Mouse (Mus musculus) heart, adult 2 months (tissue): ENCODE data around the gene B3galt5. TPM values are rescaled to one million over a fixed set of nuclear protein-coding genes. Genes with fewer than 3 reads are reported as not detected.

Source experiments
- DNase-seq, 2 experiments: peaks; one replicate each; pipeline ENCODE4 v3.0.0; 2021
- H3K27ac ChIP-seq: fragments of 200-600 bp; 2 replicates; pipeline ENCODE4 v1.8.1; 2022
- H3K27me3 ChIP-seq: fragments of 200-500 bp; 2 replicates; pipeline ENCODE4 v1.6.1; 2012; ENCODE audit warnings: mild to moderate bottlenecking, low read length, inconsistent platforms, mixed read lengths; ENCODE audit not compliant: control insufficient read depth, insufficient read depth
- H3K36me3 ChIP-seq: fragments of 200-500 bp; 2 replicates; pipeline ENCODE4 v1.6.1; 2012; ENCODE audit warnings: low read length, inconsistent platforms; ENCODE audit not compliant: control insufficient read depth, insufficient read depth
- H3K4me1 ChIP-seq: fragments of 200-500 bp; 2 replicates; pipeline ENCODE4 v1.6.1; 2011; ENCODE audit warnings: low read length; ENCODE audit not compliant: control insufficient read depth, insufficient read depth
- H3K4me3 ChIP-seq: fragments of 200-600 bp; 2 replicates; pipeline ENCODE4 v1.8.1; 2022
- H3K79me2 ChIP-seq: fragments of 200-500 bp; replicated peaks from 2 replicates; pipeline ENCODE4 v1.6.1; 2012; ENCODE audit warnings: mild to moderate bottlenecking, inconsistent platforms, low read length, moderate library complexity, mixed read lengths; ENCODE audit not compliant: control insufficient read depth, insufficient read depth
- H3K9ac ChIP-seq: fragments of 200-500 bp; 2 replicates; pipeline ENCODE4 v1.6.1; 2012; ENCODE audit warnings: low read depth, mild to moderate bottlenecking, control low read depth, inconsistent platforms, low read length, mixed read lengths
- CTCF ChIP-seq: fragments of 200-600 bp; IDR thresholded peaks from 2 replicates; pipeline ENCODE4 v1.8.1; 2022; ENCODE audit warnings: antibody characterized with exemption, mild to moderate bottlenecking, moderate library complexity
- EP300 ChIP-seq: fragments of 200-500 bp; IDR thresholded peaks from 2 replicates; pipeline ENCODE4 v1.6.1; 2011; ENCODE audit warnings: low read depth, low read length, control low read depth; ENCODE audit not compliant: insufficient read depth
- POLR2A ChIP-seq: fragments of 200-500 bp; IDR thresholded peaks from 2 replicates; pipeline ENCODE4 v1.6.1; 2011; ENCODE audit warnings: mild to moderate bottlenecking, low read depth, low read length, control low read depth; ENCODE audit not compliant: insufficient read depth
- WGBS: fragments of 180-500 bp; shearing (Covaris S2); methylation state at CpG from one replicate; pipeline ENCODE4 v1.1.7; 2018; 5-methylcytosine and 5-hydroxymethylcytosine counted together
- intact Hi-C: fragments of 180-260 bp; cut with DNase I; formaldehyde crosslinking; loops from one replicate; pipeline ENCODE4 v1.15.1; 2025
- polyA plus RNA-seq: library from polyadenylated mRNA; depleted of rRNA; stranded (reverse); fragments of >200 nt; gene quantifications from 2 replicates; pipeline ENCODE4 v1.2.3, GENCODE M21; 2012
- total RNA-seq, 2 experiments: library from RNA; stranded (reverse); gene quantifications; 2 replicates each; pipeline ENCODE4 v1.2.3; 2021

B3galt5 gene
- total and polyA plus RNA-seq, 3 experiments = not detected

DNA sequence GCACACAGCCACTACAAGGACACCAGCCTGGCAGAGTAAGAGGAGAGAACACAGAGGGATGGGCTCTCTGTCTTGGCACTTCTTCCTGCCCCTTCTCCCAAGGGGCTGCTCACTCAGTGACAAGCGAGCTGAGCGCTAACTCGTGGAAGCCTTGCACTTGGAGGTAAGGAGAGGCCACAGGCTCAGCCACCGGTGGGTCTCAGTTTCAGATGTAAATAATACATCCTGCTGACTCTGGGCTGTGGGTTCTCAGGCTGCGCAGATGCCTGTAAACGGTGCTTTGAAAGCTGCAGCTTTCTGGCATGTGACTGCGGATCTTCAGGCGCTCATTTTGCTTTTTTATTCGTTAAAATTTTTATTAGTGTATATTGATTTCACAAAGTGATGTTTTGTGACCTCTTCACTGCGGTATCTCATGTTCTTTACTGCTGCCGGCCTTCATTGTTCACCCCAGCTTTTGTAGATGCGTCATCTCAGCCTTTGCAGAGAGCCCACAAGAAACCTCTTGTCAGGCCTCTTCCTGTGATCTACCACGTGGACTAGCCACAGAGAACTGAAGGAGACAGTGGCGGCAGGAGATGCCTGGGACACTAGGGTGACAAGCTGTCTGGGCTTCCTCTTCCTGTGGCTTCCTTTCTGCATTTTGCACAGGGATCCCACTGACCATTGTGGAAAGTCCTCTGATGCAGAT lies 37.5 kb downstream of the B3galt5 start:
- Histone ChIP-seq H3K9ac (no peak overlapping the region), H3K79me2 (no peaks in the 10 kb centered on the region), H3K27ac (no peak overlapping the region), H3K4me3 (no peak overlapping the region), H3K4me1 (no peaks in the 10 kb centered on the region), H3K36me3 (no peaks in the 10 kb centered on the region), H3K27me3 (no peaks in the 10 kb centered on the region)
- TF ChIP-seq EP300 = no peak
- TF ChIP-seq CTCF = no peak
- TF ChIP-seq POLR2A = no peak
- WGBS = 43% methylated on average over 14 of the region's 14 CpGs
- intact Hi-C loops = no loop called here
- peak in 1 of 2 experiments; percentile 7 for DNase-seq

- no peaks in the 10 kb centered on the region for H3K27me3 ChIP-seq
Measured at GRCm38 (mm10) chr16:96276596-96276995, 41.0 kb downstream of the B3galt5 start.

DNA sequence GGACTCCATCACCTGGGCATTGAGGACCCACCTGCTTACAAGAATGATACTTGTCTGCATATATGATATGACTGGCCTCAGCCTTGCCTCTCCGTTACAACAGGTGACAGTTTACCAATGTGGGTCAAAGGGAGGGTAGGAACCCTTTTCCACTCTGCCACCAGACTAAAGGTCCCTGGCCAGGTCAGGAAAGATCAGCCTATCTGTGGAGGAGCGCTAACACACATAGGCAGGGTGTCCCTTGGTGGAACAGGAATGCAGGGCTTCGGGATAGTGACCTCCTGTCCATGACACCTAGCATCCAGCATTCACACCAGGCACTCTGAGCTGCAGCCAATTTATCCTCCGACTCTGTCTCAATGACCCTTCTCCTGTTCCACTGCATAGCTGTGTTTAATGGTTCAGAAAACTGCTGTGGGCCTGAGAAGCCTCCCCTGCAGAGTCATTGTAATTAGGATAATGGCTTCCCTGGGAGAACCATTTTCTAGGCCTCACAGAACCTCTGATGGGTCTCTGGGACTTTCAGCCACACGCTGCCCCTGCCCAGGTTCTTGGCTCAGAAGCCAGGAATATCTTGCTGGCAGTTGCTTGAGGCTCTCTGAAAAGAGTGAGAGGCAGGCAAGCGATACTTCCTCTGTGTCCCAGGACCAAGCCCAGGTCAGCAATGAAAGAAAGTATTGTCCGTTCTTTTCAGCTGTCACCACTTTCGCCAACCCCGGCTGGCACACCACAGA lies 43.1 kb downstream of the B3galt5 start:
- WGBS = 70% methylated on average over 9 of the region's 9 CpGs
- intact Hi-C loops = no loop called here
- no peak overlapping the region for H3K4me3 ChIP-seq
- H3K36me3 ChIP-seq = no peaks in the 10 kb centered on the region
- no peak overlapping the region for H3K9ac ChIP-seq
- no peak for DNase-seq
- no peak overlapping the region for H3K27ac ChIP-seq
- no peaks in the 10 kb centered on the region for H3K4me1 ChIP-seq
- H3K27me3 ChIP-seq = no peaks in the 10 kb centered on the region
- TF ChIP-seq CTCF (no peak), EP300 (no peak), POLR2A (no peak)
- no peaks in the 10 kb centered on the region for H3K79me2 ChIP-seq

More at GRCm38 (mm10) chr16:96276596-96276995, 41.0 kb downstream of the B3galt5 start:
- Histone ChIP-seq H3K36me3 (no peaks in the 10 kb centered on the region), H3K4me1 (no peaks in the 10 kb centered on the region), H3K27ac (no peak overlapping the region), H3K79me2 (no peaks in the 10 kb centered on the region), H3K9ac (no peak overlapping the region), H3K4me3 (no peak overlapping the region)
- no peak for TF ChIP-seq EP300
- no peak for TF ChIP-seq CTCF
- TF ChIP-seq POLR2A = no peak
- DNase-seq = no peak
- 56% methylated on average over 3 of the region's 3 CpGs for WGBS
- intact Hi-C loops = no loop called here

DNA sequence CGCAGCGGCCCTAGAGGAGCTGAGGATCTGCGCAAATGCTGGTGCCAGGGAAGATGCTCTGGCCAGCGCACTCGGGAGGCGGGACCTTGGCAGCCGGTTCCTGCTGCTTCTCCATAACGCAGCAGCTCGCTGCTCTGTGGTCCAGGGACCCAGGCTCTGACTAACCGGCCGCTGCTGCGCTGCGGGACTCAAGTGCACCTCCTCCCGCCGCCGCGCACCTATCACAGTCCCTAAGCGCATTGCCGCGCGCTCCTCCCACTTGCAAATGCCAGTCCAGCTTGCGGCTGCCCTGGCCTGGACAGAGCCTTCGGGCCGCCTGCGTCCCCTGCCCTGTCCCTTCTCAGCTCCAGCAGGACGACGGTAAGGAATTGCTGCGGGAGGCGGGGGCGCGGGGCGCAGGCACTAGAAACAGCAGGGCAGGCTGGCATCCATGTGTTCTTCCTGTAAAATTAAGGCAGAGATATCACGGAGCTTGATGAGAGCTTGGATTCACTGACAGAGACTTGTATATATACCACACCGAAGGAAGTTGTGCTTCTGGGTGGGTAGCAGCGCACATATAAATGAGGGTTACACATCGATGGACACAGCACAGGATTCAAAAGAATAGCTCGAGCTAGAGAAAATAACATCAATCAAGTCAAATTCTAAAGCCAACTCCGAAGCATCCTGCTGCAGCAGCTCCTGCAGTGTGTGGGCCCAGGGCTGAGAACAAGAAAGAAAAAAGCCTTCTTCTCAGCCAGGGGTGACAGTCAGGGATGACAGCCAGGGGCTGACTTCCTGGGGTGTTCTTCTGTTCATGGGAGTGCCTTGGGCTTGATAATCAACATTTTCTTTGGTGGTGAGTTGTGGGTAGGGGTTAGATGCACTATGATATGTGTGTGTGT lies 45.4 kb downstream of the B3galt5 start:
- Histone ChIP-seq H3K36me3 (no peaks in the 10 kb centered on the region), H3K9ac (no peak overlapping the region), H3K4me1 (no peaks in the 10 kb centered on the region), H3K27me3 (no peaks in the 10 kb centered on the region), H3K27ac (no peak overlapping the region), H3K79me2 (no peaks in the 10 kb centered on the region), H3K4me3 (no peak overlapping the region)
- WGBS = 5% methylated on average over 38 of the region's 38 CpGs
- intact Hi-C loops = no loop called here
- TF ChIP-seq POLR2A = no peak
- no peak for TF ChIP-seq EP300
- no peak for TF ChIP-seq CTCF
- DNase-seq = peak; percentile 14 to 22

DNA sequence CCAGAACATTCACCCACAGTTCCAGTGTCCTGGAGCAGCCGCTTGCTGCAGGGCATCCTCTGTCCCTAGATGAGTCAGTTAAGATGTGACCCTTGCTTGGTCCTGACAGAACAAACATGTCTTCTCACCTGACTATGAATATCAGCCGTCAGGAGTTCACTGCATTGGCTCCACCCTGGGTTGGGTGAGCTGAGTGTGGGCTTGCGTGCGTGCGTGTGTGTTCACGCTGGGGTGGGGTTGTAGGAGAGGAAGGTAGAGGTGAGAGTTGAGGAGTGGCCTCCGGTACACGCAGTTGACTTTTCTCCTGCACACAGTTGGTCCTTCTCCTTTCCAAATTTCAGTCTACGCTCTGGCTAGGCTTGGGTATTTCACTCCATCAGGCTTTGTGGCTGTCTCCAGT lies 47.0 kb downstream of the B3galt5 start:
- no peaks in the 10 kb centered on the region for H3K27me3 ChIP-seq
- H3K27ac ChIP-seq = no peak overlapping the region
- H3K4me1 ChIP-seq = no peaks in the 10 kb centered on the region
- intact Hi-C loops = no loop called here
- no peak overlapping the region for H3K9ac ChIP-seq
- DNase-seq = no peak
- H3K79me2 ChIP-seq = no peaks in the 10 kb centered on the region
- TF ChIP-seq EP300 (no peak), CTCF (no peak), POLR2A (no peak)
- no peak overlapping the region for H3K4me3 ChIP-seq
- no peaks in the 10 kb centered on the region for H3K36me3 ChIP-seq
- 94% methylated on average over 9 of the region's 9 CpGs for WGBS

DNA sequence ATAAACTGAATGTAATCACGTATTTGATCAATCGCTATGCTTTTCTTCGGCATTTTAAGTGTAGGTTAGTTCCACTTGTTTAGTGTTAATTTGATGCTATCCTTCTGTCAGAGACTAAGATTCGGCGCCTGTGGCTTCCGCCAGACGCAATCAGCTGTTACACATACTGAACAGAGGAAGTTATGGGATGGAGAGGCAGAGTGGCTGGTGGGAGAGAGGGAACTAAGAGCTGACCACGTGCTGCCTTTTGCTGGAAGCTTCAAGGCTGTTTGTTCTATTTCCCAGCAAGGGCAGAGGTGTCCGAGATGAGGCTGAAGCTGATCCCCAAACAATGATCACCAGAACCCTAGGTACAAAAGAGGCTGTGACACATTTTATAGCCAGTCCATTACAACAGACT lies 56.3 kb downstream of the B3galt5 start:
- Histone ChIP-seq H3K4me1 (no peaks in the 10 kb centered on the region), H3K27ac (no peak overlapping the region), H3K27me3 (no peaks in the 10 kb centered on the region), H3K4me3 (no peak overlapping the region), H3K9ac (no peak overlapping the region), H3K36me3 (no peaks in the 10 kb centered on the region), H3K79me2 (no peaks in the 10 kb centered on the region)
- TF ChIP-seq POLR2A (no peak), EP300 (no peak), CTCF (no peak)
- 72% methylated on average over 9 of the region's 9 CpGs for WGBS
- no peak for DNase-seq
- intact Hi-C loops = no loop called here
